Mouse (Mus musculus): ENCODE measurements around the gene Pyy. TPM values are rescaled to one million over a fixed set of nuclear protein-coding genes. Genes with fewer than 3 reads are reported as not detected.

Pyy gene
- total and polyA plus RNA-seq, 3 experiments = not detected

- Histone ChIP-seq H3K4me1 (ENCODE audit: insufficient read depth, low read depth, low read length) (peaks cover 63% of the 10 kb centered on the region), H3K9me3 (replicated peaks) (no peaks in the 10 kb centered on the region), H3K27me3 (ENCODE audit: insufficient read depth, low read length) (peaks cover 4% of the 10 kb centered on the region; the same call in 1 of the 2 replicates), H3K36me3 (replicated peaks) (no peaks in the 10 kb centered on the region), H3K4me3 (ENCODE audit: low read depth, low read length) (no peak overlapping the region)
- no peak for DNase-seq (ENCODE audit: low spot score)
- TF ChIP-seq CTCF (IDR thresholded peaks at IDR 0.05; ENCODE audit: low read depth, low read length) (no peak), TAL1 (conservative IDR thresholded peaks at IDR 0.05; ENCODE audit: low read depth, low read length) (no peak), GATA2 (IDR thresholded peaks at IDR 0.05; ENCODE audit: borderline replicate concordance, low read depth, low read length) (no peak), GATA1 (IDR thresholded peaks at IDR 0.05; ENCODE audit: borderline replicate concordance, low read length) (no peak), POLR2AphosphoS5 (IDR thresholded peaks at IDR 0.05; ENCODE audit: insufficient replicate concordance, low read depth, low read length) (no peak)
- no peak for ATAC-seq (ENCODE audit: extremely low read depth, insufficient number of reproducible peaks, low FRiP score, poor library complexity, severe bottlenecking)
Observed at GRCm38 (mm10) chr11:102134516-102134915, 26.9 kb upstream of the Pyy start.

- H3K4me3 ChIP-seq (ENCODE audit: low read depth, low read length) = peak overlapping the region; percentile 49
- ATAC-seq (ENCODE audit: extremely low read depth, insufficient number of reproducible peaks, low FRiP score, poor library complexity, severe bottlenecking) (no peak), DNase-seq (ENCODE audit: low spot score) (no peak)
- no peak for TF ChIP-seq CTCF (IDR thresholded peaks at IDR 0.05; ENCODE audit: low read depth, low read length)
- no peak for TF ChIP-seq POLR2AphosphoS5 (IDR thresholded peaks at IDR 0.05; ENCODE audit: insufficient replicate concordance, low read depth, low read length)
- TF ChIP-seq TAL1 (conservative IDR thresholded peaks at IDR 0.05; ENCODE audit: low read depth, low read length) = no peak
- no peak for TF ChIP-seq GATA1 (IDR thresholded peaks at IDR 0.05; ENCODE audit: borderline replicate concordance, low read length)
- no peak for TF ChIP-seq GATA2 (IDR thresholded peaks at IDR 0.05; ENCODE audit: borderline replicate concordance, low read depth, low read length)
- H3K9me3 ChIP-seq (replicated peaks) = peaks cover 6% of the 10 kb centered on the region
- no peaks in the 10 kb centered on the region for H3K36me3 ChIP-seq (replicated peaks)
- peaks cover 62% of the 10 kb centered on the region for H3K4me1 ChIP-seq (ENCODE audit: insufficient read depth, low read depth, low read length)
- H3K27me3 ChIP-seq (ENCODE audit: insufficient read depth, low read length) = peaks cover 10% of the 10 kb centered on the region; the same call in 1 of the 2 replicates
Observed at GRCm38 (mm10) chr11:102117386-102117785, 9.8 kb upstream of the Pyy start.

GRCm38 (mm10) chr11:102116241-102116640 is 8.6 kb upstream of the Pyy start:
- ATAC-seq (ENCODE audit: extremely low read depth, insufficient number of reproducible peaks, low FRiP score, poor library complexity, severe bottlenecking) (peak; percentile 75), DNase-seq (ENCODE audit: low spot score) (no peak)
- H3K4me3 ChIP-seq (ENCODE audit: low read depth, low read length) = no peak overlapping the region; the same call in 1 of the 2 replicates
- TF ChIP-seq CTCF (IDR thresholded peaks at IDR 0.05; ENCODE audit: low read depth, low read length) (no peak), TAL1 (conservative IDR thresholded peaks at IDR 0.05; ENCODE audit: low read depth, low read length) (peak; percentile 84)
- no peaks in the 10 kb centered on the region for H3K36me3 ChIP-seq (replicated peaks)
- H3K27me3 ChIP-seq (ENCODE audit: insufficient read depth, low read length) = peaks cover 13% of the 10 kb centered on the region; the same call in 1 of the 2 replicates
- peaks cover 6% of the 10 kb centered on the region for H3K9me3 ChIP-seq (replicated peaks)
- peaks cover 58% of the 10 kb centered on the region for H3K4me1 ChIP-seq (ENCODE audit: insufficient read depth, low read depth, low read length)

GRCm38 (mm10) chr11:102111576-102111975 is 3.9 kb upstream of the Pyy start:
- H3K9me3 ChIP-seq (replicated peaks) = no peaks in the 10 kb centered on the region
- H3K4me3 ChIP-seq (ENCODE audit: low read depth, low read length) = no peak overlapping the region
- TF ChIP-seq CTCF (IDR thresholded peaks at IDR 0.05; ENCODE audit: low read depth, low read length) = no peak
- peaks cover 54% of the 10 kb centered on the region for H3K27me3 ChIP-seq (ENCODE audit: insufficient read depth, low read length)
- DNase-seq (ENCODE audit: low spot score) (no peak), ATAC-seq (ENCODE audit: extremely low read depth, insufficient number of reproducible peaks, low FRiP score, poor library complexity, severe bottlenecking) (no peak)
- no peaks in the 10 kb centered on the region for H3K36me3 ChIP-seq (replicated peaks)
- peaks cover 46% of the 10 kb centered on the region for H3K4me1 ChIP-seq (ENCODE audit: insufficient read depth, low read depth, low read length)

- Histone ChIP-seq H3K9me3 (replicated peaks) (no peaks in the 10 kb centered on the region), H3K4me1 (ENCODE audit: insufficient read depth, low read depth, low read length) (peaks cover 48% of the 10 kb centered on the region), H3K4me3 (ENCODE audit: low read depth, low read length) (no peak overlapping the region), H3K27me3 (ENCODE audit: insufficient read depth, low read length) (peaks cover 79% of the 10 kb centered on the region), H3K36me3 (replicated peaks) (no peaks in the 10 kb centered on the region)
- ATAC-seq (ENCODE audit: extremely low read depth, insufficient number of reproducible peaks, low FRiP score, poor library complexity, severe bottlenecking) = no peak
- TF ChIP-seq TAL1 (conservative IDR thresholded peaks at IDR 0.05; ENCODE audit: low read depth, low read length) = no peak
- no peak for TF ChIP-seq POLR2AphosphoS5 (IDR thresholded peaks at IDR 0.05; ENCODE audit: insufficient replicate concordance, low read depth, low read length)
- TF ChIP-seq GATA2 (IDR thresholded peaks at IDR 0.05; ENCODE audit: borderline replicate concordance, low read depth, low read length) = no peak
- no peak for TF ChIP-seq CTCF (IDR thresholded peaks at IDR 0.05; ENCODE audit: low read depth, low read length)
- no peak for TF ChIP-seq GATA1 (IDR thresholded peaks at IDR 0.05; ENCODE audit: borderline replicate concordance, low read length)
- no peak for DNase-seq (ENCODE audit: low spot score)
Observed at GRCm38 (mm10) chr11:102106911-102107310, 721 bp downstream of the Pyy start.

- no peaks in the 10 kb centered on the region for H3K36me3 ChIP-seq (replicated peaks)
- no peak for DNase-seq (ENCODE audit: low spot score)
- no peaks in the 10 kb centered on the region for H3K9me3 ChIP-seq (replicated peaks)
- no peak for ATAC-seq (ENCODE audit: extremely low read depth, insufficient number of reproducible peaks, low FRiP score, poor library complexity, severe bottlenecking)
- no peak overlapping the region; the same call in 1 of the 2 replicates for H3K4me3 ChIP-seq (ENCODE audit: low read depth, low read length)
- peaks cover 88% of the 10 kb centered on the region for H3K27me3 ChIP-seq (ENCODE audit: insufficient read depth, low read length)
- H3K4me1 ChIP-seq (ENCODE audit: insufficient read depth, low read depth, low read length) = peaks cover 68% of the 10 kb centered on the region
- TF ChIP-seq TAL1 (conservative IDR thresholded peaks at IDR 0.05; ENCODE audit: low read depth, low read length) (peak; percentile 38; the same call in 1 of the 2 replicates), CTCF (IDR thresholded peaks at IDR 0.05; ENCODE audit: low read depth, low read length) (peak; percentile 69), GATA2 (IDR thresholded peaks at IDR 0.05; ENCODE audit: borderline replicate concordance, low read depth, low read length) (no peak), GATA1 (IDR thresholded peaks at IDR 0.05; ENCODE audit: borderline replicate concordance, low read length) (no peak)
Observed at GRCm38 (mm10) chr11:102102485-102103258, 5.0 kb downstream of the Pyy start.
